Mouse (Mus musculus) CH12.LX (cell line): ENCODE results near the gene Pcolce2. TPM values are rescaled to one million over a fixed set of nuclear protein-coding genes. Genes with fewer than 3 reads are reported as not detected.

Source experiments
- DNase-seq: peaks from one replicate; pipeline ENCODE4 v3.0.0-alpha.2; 2013; ENCODE audit errors: extremely low read depth
- H3K27ac ChIP-seq: 2 replicates; pipeline ENCODE4 v1.5.1; 2012; ENCODE audit warnings: low read depth, mild to moderate bottlenecking, control low read depth, moderate library complexity; ENCODE audit not compliant: insufficient read depth
- H3K27me3 ChIP-seq: replicated peaks from 2 replicates; pipeline ENCODE3; 2012; ENCODE audit warnings: inconsistent platforms
- H3K36me3 ChIP-seq, 2 experiments: replicated peaks in 1 of 2; 2 replicates each; pipeline versions ENCODE3 to v1.6.1; 2012; ENCODE audit warnings: inconsistent platforms in 1 of 2, low read length in 1 of 2, mild to moderate bottlenecking in 1 of 2, mixed read lengths in 1 of 2, moderate library complexity in 1 of 2; ENCODE audit not compliant: control insufficient read depth in 1 of 2, insufficient read depth in 1 of 2
- H3K4me1 ChIP-seq, 2 experiments: 2 replicates each; pipeline ENCODE4 v1.6.1; 2012; ENCODE audit warnings: inconsistent platforms in 1 of 2, moderate library complexity in 1 of 2; ENCODE audit not compliant: insufficient read depth in 2 of 2, control insufficient read depth in 1 of 2
- H3K4me2 ChIP-seq: 2 replicates; pipeline ENCODE4 v1.6.1; 2012; ENCODE audit warnings: low read depth, mild to moderate bottlenecking, control low read depth; ENCODE audit not compliant: poor library complexity, insufficient read depth, severe bottlenecking
- H3K4me3 ChIP-seq, 3 experiments: fragments of 150-350 bp in 1 of 3; sonication (generic) in 1 of 3; replicated peaks in 1 of 3; 2 replicates each; pipeline versions ENCODE3 to v1.5.1; 2011 to 2012; ENCODE audit warnings: low read depth in 2 of 3, low read length in 2 of 3, mild to moderate bottlenecking in 2 of 3, moderate library complexity in 2 of 3, control low read depth in 1 of 3, improper control_type of control experiment in 1 of 3, inconsistent platforms in 1 of 3, mixed read lengths in 1 of 3; ENCODE audit not compliant: poor library complexity in 1 of 3
- H3K79me2 ChIP-seq: replicated peaks from 2 replicates; pipeline ENCODE4 v1.6.1; 2012; ENCODE audit warnings: mild to moderate bottlenecking, moderate library complexity; ENCODE audit not compliant: control insufficient read depth, poor library complexity, insufficient read depth, severe bottlenecking; ENCODE audit errors: extremely low read depth
- H3K9ac ChIP-seq: 2 replicates; pipeline ENCODE4 v1.6.1; 2012; ENCODE audit warnings: low read depth, mild to moderate bottlenecking, control low read depth, moderate library complexity; ENCODE audit not compliant: insufficient read depth
- H3K9me3 ChIP-seq: replicated peaks from 2 replicates; pipeline ENCODE3; 2012; ENCODE audit warnings: low read length, inconsistent platforms, mixed read lengths
- BHLHE40 ChIP-seq: IDR thresholded peaks from 2 replicates; pipeline ENCODE4 v1.6.1; 2011; ENCODE audit warnings: mild to moderate bottlenecking, low read depth, low read length, improper control_type of control experiment
- CHD2 ChIP-seq: IDR thresholded peaks from 2 replicates; pipeline ENCODE4 v1.6.1; 2011; ENCODE audit warnings: low read length, improper control_type of control experiment
- ELF1 ChIP-seq: IDR thresholded peaks from 2 replicates; pipeline ENCODE4 v1.6.1; 2014; ENCODE audit warnings: low read depth, mild to moderate bottlenecking, inconsistent platforms, low read length, improper control_type of control experiment
- ETS1 ChIP-seq: conservative IDR thresholded peaks from 2 replicates; pipeline ENCODE4 v1.6.1; 2012; ENCODE audit warnings: low read depth, mild to moderate bottlenecking, inconsistent platforms, low read length, improper control_type of control experiment, moderate library complexity
- GABPA ChIP-seq: IDR thresholded peaks from 2 replicates; pipeline ENCODE4 v1.6.1; 2012; ENCODE audit warnings: low read depth, low read length, improper control_type of control experiment, inconsistent platforms; ENCODE audit not compliant: insufficient replicate concordance
- HCFC1 ChIP-seq: IDR thresholded peaks from 2 replicates; pipeline ENCODE4 v1.6.1; 2012; ENCODE audit warnings: low read depth, mild to moderate bottlenecking, inconsistent platforms, low read length, improper control_type of control experiment
- JUN ChIP-seq: IDR thresholded peaks from 2 replicates; pipeline ENCODE4 v1.6.1; 2011; ENCODE audit warnings: low read depth, mild to moderate bottlenecking, low read length, improper control_type of control experiment, moderate library complexity; ENCODE audit not compliant: insufficient read depth
- MAZ ChIP-seq: IDR thresholded peaks from 2 replicates; pipeline ENCODE4 v1.6.1; 2012; ENCODE audit warnings: low read depth, mild to moderate bottlenecking, inconsistent platforms, low read length, improper control_type of control experiment, moderate library complexity
- MEF2A ChIP-seq: IDR thresholded peaks from 2 replicates; pipeline ENCODE4 v1.6.1; 2014; ENCODE audit warnings: low read depth, mild to moderate bottlenecking, inconsistent platforms, low read length, improper control_type of control experiment, borderline replicate concordance
- PAX5 ChIP-seq: IDR thresholded peaks from 2 replicates; pipeline ENCODE4 v1.6.1; 2012; ENCODE audit warnings: low read length, inconsistent platforms, mixed read lengths
- POLR2AphosphoS2 ChIP-seq: IDR thresholded peaks from 2 replicates; pipeline ENCODE4 v1.6.1; 2011; ENCODE audit warnings: low read depth, low read length, improper control_type of control experiment
- RAD21 ChIP-seq: IDR thresholded peaks from 2 replicates; pipeline ENCODE4 v1.6.1; 2011; ENCODE audit warnings: low read depth, mild to moderate bottlenecking, low read length, improper control_type of control experiment, moderate library complexity
- RCOR1 ChIP-seq: conservative IDR thresholded peaks from 2 replicates; pipeline ENCODE4 v1.6.1; 2012; ENCODE audit warnings: low read depth, mild to moderate bottlenecking, inconsistent platforms, low read length, improper control_type of control experiment
- SIN3A ChIP-seq: IDR thresholded peaks from 2 replicates; pipeline ENCODE4 v1.6.1; 2012; ENCODE audit warnings: low read length, improper control_type of control experiment, inconsistent platforms
- SMC3 ChIP-seq: IDR thresholded peaks from 2 replicates; pipeline ENCODE4 v1.6.1; 2011; ENCODE audit warnings: low read depth, low read length, improper control_type of control experiment
- TCF12 ChIP-seq: IDR thresholded peaks from 2 replicates; pipeline ENCODE4 v1.6.1; 2014; ENCODE audit warnings: low read depth, mild to moderate bottlenecking, inconsistent platforms, low read length, improper control_type of control experiment
- UBTF ChIP-seq: IDR thresholded peaks from 2 replicates; pipeline ENCODE4 v1.6.1; 2012; ENCODE audit warnings: low read depth, mild to moderate bottlenecking, inconsistent platforms, low read length, improper control_type of control experiment, moderate library complexity
- ZC3H11A ChIP-seq: IDR thresholded peaks from 2 replicates; pipeline ENCODE4 v1.6.1; 2012; ENCODE audit warnings: low read depth, mild to moderate bottlenecking, inconsistent platforms, low read length, improper control_type of control experiment
- ZKSCAN1 ChIP-seq: IDR thresholded peaks from 2 replicates; pipeline ENCODE4 v1.6.1; 2012; ENCODE audit warnings: low read depth, inconsistent platforms, low read length, improper control_type of control experiment, borderline replicate concordance
- dilution Hi-C: fragments of 300-500 bp; cut with MboI; formaldehyde crosslinking; loops from 2 replicates; pipeline ENCODE4 v1.14.3; 2020; ENCODE audit warnings: low sequenced_read_pairs; ENCODE audit not compliant: extremely low pct_unique_long_range_greater_than_20kb, extremely low pct_ligation_motif_present
- in situ Hi-C: fragments of 300-500 bp; cut with MboI; formaldehyde crosslinking; loops from 3 replicates; pipeline ENCODE4 v1.14.3; 2019; ENCODE audit warnings: low sequenced_read_pairs, low pct_ligation_motif_present, low pct_unique_long_range_greater_than_20kb, mixed read lengths
- polyA plus RNA-seq: library from polyadenylated mRNA; unstranded; fragments of >175 nt; gene quantifications from 2 replicates; pipeline ENCODE4 v1.2.1, GENCODE M21; 2012; ENCODE audit warnings: low read depth; ENCODE audit not compliant: insufficient read length
- total RNA-seq, 2 experiments: library from RNA; depleted of rRNA; stranded (reverse); fragments of 300-350 nt in 1 of 2; fragments of >200 nt in 1 of 2; gene quantifications; 2 replicates each; pipeline ENCODE4 v1.2.3; 2012 to 2014

Gene Pcolce2
- total and polyA plus RNA-seq, 3 experiments, result 0.04 TPM; not detected in 2

DNA sequence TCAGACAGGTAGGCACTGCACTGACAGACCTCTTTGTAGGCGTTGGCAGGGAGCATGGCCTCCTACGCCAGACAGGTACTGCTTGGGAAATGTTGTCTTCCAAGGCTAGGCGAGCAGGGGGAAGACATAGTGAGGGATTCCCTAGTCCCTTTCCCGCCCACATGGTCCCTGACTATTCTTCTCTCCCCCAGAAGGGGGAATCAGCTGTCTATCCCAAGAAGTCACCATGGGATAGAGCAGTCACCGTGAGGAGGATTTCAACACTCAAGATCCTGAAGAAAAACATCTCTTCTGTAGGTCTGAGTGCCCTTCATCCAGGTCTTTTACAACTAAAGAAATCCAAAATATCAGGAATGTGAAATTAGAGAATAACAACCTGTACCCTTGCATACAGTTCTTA, 30.2 kb upstream of the Pcolce2 start:
- H3K4me2 ChIP-seq, result no peak overlapping the region
- H3K4me3 ChIP-seq, result no peak overlapping the region
- no peak overlapping the region for H3K9ac ChIP-seq
- H3K36me3 ChIP-seq, result no peaks in the 10 kb centered on the region
- in situ Hi-C loops (no loop called here), dilution Hi-C loops (no loop called here)
- H3K27me3 ChIP-seq, result no peaks in the 10 kb centered on the region
- H3K79me2 ChIP-seq, result no peaks in the 10 kb centered on the region
- no peaks in the 10 kb centered on the region for H3K9me3 ChIP-seq
- no peak for DNase-seq
- H3K4me1 ChIP-seq, result peaks cover 3 to 18% of the 10 kb centered on the region in 2 experiments
- H3K27ac ChIP-seq, result no peak overlapping the region
- TF ChIP-seq ETS1 (no peak), MAZ (no peak), ZKSCAN1 (no peak), ZC3H11A (no peak), SMC3 (no peak), RCOR1 (no peak), MEF2A (no peak), GABPA (no peak), TCF12 (no peak), HCFC1 (no peak), SIN3A (no peak), UBTF (no peak), JUN (no peak), CHD2 (no peak), POLR2AphosphoS2 (no peak), BHLHE40 (no peak)
- TF ChIP-seq, all 38 proteins: peak for 0

- H3K79me2 ChIP-seq, result no peaks in the 10 kb centered on the region
- H3K4me3 ChIP-seq, result no peak overlapping the region
- H3K27me3 ChIP-seq, result no peaks in the 10 kb centered on the region
- H3K9ac ChIP-seq, result no peak overlapping the region
- peaks cover 0 to 6% of the 10 kb centered on the region in 2 experiments; a peak in 1 of 4 replicates for H3K4me1 ChIP-seq
- H3K36me3 ChIP-seq, result no peaks in the 10 kb centered on the region
- H3K9me3 ChIP-seq, result no peaks in the 10 kb centered on the region
- TF ChIP-seq ZC3H11A, result no peak
- no peak for TF ChIP-seq MAZ
- no peak for TF ChIP-seq PAX5
- no peak for TF ChIP-seq RAD21
- no peak for TF ChIP-seq ELF1
- H3K4me2 ChIP-seq, result no peak overlapping the region
- dilution Hi-C loops (no loop called here), in situ Hi-C loops (no loop called here)
- no peak for DNase-seq
- H3K27ac ChIP-seq, result no peak overlapping the region
These were observed 25.1 kb upstream of the Pcolce2 start for GRCm38 (mm10) chr9:95612246-95612768.
